Mouse (Mus musculus): ENCODE measurements around the gene Hpse2.

Hpse2 gene

DNA sequence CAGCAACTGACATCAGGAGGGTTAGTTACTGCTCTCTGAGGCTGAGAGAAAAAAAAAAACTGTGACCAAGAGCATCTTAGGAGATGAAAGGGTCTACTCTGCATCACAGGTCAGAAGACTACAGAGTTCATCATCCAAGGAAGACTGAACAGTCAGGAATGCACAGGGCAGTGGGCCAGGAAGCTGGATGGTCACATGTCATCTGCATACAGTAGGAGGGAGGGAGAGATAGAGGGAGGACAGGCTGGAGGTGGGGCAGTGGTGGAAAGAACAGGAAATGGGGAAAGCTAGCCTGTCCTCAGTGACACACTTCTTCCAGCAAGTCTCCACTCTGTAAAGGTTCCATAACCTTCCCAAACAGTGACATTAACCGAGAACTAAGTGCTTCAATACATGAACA lies 423.0 kb downstream of the Hpse2 start:
- no peak for DNase-seq (ENCODE audit: low spot score in 2 of 2)

DNA sequence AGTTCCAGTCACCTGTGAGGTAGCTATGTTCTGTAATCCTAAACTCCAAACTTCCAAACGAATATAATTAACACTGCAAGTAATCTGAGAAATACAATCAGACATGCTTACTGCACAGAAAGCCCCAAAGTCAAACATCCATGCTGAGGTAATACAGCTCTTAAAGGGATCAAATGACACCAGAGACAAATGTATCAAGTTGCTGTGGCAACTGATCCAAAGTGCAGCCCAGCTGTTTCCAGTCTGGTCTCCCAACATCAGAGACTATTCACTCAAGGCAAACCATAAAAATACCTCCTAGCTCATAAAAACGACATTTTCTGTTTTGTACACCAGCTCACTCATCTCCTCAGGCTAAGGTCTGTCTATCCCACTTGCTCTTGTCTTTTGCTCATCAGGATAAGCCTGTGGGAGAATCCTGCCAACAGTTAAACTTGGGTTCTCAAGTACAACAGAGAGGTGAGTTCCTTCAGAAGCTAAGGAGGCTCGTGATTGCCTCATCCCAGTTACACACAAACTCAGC lies 440.0 kb downstream of the Hpse2 start:
- DNase-seq (ENCODE audit: low spot score in 2 of 2): no peak

- DNase-seq (ENCODE audit: low spot score in 2 of 2): no peak
Measured at GRCm38 (mm10) chr19:42937544-42937943, 450.6 kb downstream of the Hpse2 start.

- no peak for DNase-seq (ENCODE audit: low spot score in 2 of 2)
Measured at GRCm38 (mm10) chr19:42936661-42937193, 451.4 kb downstream of the Hpse2 start.

DNA sequence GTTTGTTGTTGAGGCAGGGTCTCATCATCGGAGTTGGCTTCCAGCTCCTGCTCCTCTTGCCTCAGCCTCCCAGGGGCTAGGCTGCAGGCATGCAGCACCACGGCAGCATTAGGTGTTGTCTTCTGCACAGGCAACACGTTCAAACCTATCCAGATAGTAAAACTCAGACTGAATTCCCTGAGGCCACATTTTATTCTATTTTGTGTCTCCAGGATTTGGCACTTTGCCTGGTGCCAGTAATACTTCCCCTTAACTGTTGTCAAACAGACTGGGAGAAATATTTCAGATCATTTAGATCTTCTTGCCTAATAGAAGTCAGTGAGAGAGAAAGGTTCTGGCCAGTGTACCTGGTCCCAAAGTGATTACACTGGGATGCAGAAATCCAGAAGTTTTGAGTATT lies 458.5 kb downstream of the Hpse2 start:
- DNase-seq (ENCODE audit: low spot score in 2 of 2): no peak

DNA sequence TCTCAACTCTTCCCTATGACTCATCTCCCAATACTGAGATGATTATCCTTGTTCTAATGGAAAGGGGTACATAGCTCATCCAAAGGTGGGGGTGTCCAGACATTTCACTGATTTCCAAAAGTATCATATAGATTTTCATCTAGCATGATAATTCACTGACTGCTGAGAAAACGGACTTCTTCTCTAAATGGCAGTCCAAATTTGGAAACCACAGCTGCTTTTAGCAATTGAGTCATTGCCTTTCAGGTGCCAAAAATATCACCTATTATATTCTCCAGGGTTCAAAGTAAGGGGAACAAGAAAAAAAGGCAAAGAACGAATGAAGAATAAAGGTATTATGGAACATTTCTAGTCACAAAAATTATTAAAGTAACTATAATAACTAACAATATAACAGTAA lies 459.9 kb downstream of the Hpse2 start:
- DNase-seq (ENCODE audit: low spot score in 2 of 2): no peak

DNA sequence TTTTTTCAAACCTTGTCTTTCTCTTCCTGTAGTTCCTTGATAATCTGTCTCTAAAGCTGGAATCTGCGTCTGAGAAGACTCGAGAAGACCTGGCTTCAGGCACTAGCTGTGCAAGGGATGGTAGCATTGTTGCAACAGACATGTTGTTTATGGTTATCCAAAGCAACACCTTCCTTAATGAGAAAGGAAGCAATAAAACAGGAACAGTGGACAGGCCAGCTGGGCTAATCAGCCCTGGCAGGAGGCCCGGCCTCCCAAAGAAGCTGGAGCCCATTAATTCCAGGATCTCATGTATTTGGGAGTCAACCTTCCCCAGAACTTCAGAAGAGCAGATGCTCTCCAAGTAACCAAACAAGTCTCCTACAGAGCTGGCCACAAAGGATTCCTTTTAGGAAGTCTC lies 465.5 kb downstream of the Hpse2 start:
- DNase-seq (ENCODE audit: low spot score in 2 of 2): no peak

DNA sequence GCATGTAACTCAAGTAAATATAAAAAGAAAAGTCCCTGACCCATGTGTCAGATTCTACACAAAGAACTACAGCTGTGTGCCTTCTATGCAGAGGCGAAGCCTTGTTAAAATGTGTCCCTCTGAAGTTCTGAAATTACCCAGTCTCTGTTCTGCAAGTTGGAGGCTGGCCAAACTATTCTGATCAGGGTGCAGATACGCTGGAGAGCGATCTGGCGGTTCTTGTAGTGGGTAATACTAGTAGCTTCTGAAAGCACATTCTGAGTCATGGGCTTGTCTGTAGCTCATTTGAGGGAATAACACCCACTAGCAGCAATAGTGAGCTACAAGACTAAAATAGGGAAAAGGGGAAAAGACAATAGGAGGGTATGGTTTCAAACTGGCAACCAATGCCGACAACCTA lies 474.5 kb downstream of the Hpse2 start:
- DNase-seq (ENCODE audit: low spot score in 2 of 2): no peak

DNA sequence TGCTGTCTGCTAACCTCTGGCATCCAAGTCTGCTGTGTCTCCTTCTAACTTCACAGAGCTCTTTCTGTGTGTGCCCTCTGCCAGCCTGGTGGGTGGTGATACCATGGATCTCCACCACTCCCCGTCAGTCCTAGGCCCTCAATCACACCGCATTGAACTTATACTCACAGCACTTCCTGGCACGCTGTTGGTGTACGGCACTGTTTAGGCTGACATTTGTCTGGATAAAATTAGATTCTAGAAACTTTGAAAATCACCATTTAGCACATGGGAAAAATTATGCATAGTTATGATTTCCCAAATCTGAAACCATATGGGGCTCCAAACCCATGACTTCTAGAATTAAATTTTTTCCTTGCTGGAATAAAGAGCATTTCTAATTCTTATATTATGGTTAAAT lies 478.4 kb downstream of the Hpse2 start:
- no peak for DNase-seq (ENCODE audit: low spot score in 2 of 2)

DNA sequence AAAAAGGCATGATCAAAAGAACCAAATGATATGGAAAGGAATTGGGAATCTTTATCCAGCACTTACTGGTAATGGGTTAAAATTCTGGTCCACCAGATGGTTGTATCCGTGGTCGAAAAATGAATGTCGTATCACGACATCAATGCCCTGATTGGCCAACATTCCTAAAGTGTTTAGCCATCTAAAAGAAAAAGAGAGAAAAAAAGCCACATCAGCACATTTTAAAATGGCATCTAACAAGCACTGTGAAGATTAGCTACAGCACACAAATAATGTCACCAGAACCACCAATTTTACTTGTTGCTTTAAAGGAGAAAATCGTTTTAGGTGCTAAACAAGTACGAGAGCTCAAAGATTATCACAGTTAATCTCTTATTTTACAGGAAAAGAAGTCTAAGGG lies 479.6 kb downstream of the Hpse2 start:
- no peak for DNase-seq (ENCODE audit: low spot score in 2 of 2)

DNA sequence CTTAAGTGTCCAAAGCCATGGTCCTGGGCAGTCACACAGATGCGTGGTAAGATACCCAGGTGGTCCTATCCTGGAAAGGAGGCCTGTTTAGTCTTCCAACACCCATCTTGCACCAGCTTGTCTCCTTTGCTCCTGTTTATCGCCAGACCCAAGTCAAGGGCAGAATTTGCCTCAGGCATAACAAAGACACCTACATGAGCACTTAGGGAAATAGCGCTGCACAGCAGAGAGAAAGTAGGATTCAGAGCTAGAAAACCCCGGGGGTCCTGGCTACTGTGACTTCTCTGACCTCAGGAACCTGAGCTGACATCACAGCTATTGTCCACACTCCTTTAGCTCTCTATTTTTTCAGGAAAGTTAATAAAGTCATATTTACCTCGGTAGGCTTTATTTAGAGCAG lies 481.8 kb downstream of the Hpse2 start:
- DNase-seq (ENCODE audit: low spot score in 2 of 2): no peak

- no peak for DNase-seq (ENCODE audit: low spot score in 2 of 2)
Measured at GRCm38 (mm10) chr19:42904726-42905125, 483.4 kb downstream of the Hpse2 start.

DNA sequence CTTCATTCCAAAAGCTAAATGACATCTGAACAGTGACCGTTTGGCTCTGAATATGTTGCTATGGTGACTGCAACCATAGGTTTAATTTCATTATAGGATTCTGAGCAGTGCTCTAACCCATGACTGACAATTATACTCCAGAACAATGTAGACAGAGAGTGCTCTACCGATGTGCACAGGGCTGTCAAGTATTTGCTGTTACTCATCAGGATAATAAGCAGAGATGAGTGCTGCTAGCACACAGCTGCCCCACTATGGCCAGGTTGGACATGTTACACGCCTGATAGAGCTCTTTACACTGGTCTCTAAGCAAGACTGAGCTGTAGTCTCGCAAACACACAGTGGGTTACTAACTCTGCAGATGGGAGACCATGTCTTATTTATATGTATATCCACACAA lies 483.9 kb downstream of the Hpse2 start:
- no peak for DNase-seq (ENCODE audit: low spot score in 2 of 2)

- no peak for DNase-seq (ENCODE audit: low spot score in 2 of 2)
Measured at GRCm38 (mm10) chr19:42903840-42904239, 484.3 kb downstream of the Hpse2 start.

DNA sequence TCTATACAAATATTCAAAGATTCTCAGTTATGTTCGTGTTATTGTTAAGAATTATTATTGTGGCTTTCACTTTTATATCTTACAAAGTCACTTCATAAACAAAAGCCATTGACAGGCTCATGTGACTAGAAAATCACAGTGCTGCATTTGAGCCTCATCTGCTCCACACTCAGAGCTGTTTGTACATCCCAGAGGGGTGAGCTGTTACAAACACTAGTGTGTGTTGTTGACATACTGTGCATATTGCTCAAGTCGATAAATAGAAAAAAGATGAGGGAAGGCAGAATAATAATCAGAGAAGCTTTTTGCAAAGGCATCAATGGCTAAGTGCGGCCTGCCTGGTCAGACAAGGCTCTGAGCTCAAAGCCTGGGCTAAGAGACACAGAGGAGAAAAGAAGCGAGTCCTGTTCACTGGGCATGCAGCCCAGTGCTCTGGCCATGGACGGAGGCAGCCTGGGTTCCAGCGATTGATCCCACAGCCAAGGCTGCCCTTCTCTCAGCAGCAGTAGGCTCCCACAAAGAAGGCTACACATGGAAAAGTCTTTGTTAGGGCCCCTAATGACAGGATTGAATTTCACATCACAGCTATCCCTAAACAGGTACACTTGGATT lies 485.6 kb downstream of the Hpse2 start:
- DNase-seq (ENCODE audit: low spot score in 2 of 2): no peak

DNA sequence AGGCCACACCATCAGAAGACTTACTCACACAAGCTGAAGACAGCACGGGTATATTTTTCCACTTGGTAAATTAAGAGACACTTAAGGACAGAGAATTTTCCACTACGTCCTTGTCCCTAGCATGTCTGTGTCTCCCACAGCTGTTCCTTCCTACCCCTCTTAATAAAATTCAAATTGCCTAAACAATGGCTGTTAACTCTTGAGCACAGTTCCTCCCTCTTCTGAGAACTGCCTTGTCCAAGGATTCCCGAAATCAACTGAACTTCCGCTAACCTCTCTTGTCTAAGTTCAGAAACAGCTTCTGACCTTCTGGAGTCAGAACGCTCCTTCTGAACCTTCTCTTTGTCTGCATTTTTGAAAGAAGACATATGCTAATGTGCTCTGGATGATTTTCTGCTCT lies 496.6 kb downstream of the Hpse2 start:
- no peak for DNase-seq (ENCODE audit: low spot score in 2 of 2)

- no peak for DNase-seq (ENCODE audit: low spot score in 2 of 2)
Measured at GRCm38 (mm10) chr19:42877653-42878052, 510.5 kb downstream of the Hpse2 start.

DNA sequence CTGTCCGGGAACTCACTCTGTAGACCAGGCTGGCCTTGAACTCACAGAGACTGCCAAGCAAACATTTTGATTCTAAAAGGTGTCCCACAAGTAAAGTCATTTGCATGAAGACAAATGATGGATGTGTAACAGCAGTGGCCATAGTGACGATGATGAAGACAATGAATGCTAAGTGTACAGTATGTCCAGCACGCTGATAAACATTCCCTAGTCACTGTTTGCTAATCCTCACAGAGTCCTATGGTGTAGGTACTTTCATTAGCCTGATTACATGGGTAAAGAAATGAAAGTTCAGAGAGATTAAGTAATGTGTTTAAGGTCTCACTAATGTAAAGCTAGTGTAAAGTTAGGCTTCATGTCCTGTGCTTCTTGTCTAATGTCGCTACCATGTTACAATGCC lies 511.6 kb downstream of the Hpse2 start:
- no peak for DNase-seq (ENCODE audit: low spot score in 2 of 2)

DNA sequence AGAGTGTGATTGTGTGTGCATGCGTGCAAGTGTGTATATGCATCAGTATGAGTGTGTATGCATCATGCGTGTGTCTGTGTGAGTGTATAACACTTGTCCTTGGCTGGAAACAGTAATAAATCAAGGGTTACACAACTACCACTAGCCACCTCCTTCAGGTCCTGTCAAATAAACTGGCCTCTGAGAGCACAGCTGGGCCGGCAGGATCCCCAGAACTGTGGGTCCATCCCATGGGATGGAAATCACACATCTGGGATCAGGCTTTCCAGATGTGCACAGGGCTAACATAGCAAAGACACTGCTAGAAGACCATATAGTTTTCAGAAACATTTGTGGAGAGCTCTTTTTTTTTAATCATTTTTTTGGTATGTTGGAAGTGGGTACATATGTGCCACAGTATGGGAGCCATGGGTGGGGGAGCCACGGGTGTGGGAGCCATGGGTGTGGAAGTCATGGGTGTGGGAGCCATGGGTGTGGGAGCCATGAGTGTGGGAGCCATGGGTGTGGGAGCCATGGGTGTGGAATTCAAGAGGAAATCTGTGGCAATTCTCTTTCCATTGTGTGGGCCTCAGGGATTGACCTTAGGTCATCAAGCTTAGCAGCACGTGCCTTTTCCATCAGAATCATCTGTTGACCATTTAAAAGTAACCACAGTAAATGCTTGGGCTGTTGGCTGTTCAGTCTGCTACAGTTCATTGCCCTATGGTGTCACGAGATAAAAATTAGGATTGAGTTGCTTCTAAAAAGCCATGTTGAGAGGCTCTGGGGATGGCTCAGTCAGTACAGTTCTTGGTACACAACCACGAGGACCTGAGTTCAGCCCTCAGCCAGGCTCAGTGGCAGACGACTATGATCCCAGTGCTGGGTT lies 518.3 kb downstream of the Hpse2 start:
- DNase-seq (ENCODE audit: low spot score in 2 of 2): no peak

GRCm38 (mm10) chr19:42868958-42869662 lies 519.0 kb downstream of the Hpse2 start:
- no peak for DNase-seq (ENCODE audit: low spot score in 2 of 2)

DNA sequence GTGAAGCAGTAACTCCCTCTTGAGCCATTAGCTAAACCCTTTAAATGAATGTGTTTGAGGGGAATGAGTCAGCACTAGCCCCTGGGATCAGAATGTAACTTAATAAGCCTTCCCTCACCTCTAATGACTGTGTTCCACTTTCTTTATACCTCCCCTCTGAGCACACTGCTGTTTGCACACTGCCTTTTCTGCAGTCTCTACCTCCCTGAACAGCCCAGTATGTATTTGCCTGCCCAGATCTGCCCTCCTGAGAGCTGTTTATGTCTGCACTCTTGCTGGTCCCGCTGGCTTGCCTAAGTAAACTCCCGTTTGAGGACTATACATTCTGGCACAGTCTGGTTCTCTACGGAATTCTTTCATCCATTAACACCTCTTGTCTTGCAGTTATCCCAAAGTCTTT lies 525.1 kb downstream of the Hpse2 start:
- DNase-seq (ENCODE audit: low spot score in 2 of 2): no peak

DNA sequence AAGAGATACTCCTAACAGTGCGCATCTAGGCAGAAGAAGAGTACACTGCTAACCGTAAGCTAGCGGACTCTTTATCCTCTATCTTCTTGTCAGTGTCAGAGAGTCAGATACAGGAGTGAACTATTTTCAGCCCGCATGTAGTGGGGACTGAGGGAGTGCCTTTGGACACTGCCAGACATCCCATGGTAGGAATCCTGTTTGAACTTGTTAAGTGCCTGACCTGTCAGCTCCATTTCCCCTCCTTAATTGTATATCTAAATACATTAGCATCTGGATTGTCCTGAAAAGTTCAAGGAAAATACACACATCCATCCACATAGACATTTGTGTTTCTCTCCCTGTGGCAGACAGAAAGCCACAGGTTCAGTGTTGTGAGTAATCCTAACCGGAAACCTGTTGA lies 531.1 kb downstream of the Hpse2 start:
- DNase-seq (ENCODE audit: low spot score in 2 of 2): no peak

Measured in spleen, postnatal 10 days (tissue).